Mouse (Mus musculus) hindbrain, embryonic 10.5 days (tissue): ENCODE measurements around the gene Trpv3. TPM values are rescaled to one million over a fixed set of nuclear protein-coding genes. Genes with fewer than 3 reads are reported as not detected.

ENCODE experiments used
- DNase-seq: peaks from one replicate; pipeline ENCODE4 v3.0.0-alpha.2; 2017; ENCODE audit warnings: low spot score
- H3K27ac ChIP-seq: fragments of 300-500 bp; sonication (generic); 2 replicates; pipeline ENCODE4 v1.5.1; 2016; ENCODE audit warnings: mild to moderate bottlenecking, moderate library complexity
- H3K27me3 ChIP-seq: fragments of 300-500 bp; sonication (generic); 2 replicates; pipeline ENCODE4 v1.6.1; 2016; ENCODE audit warnings: mild to moderate bottlenecking; ENCODE audit not compliant: poor library complexity, insufficient read depth, severe bottlenecking
- H3K36me3 ChIP-seq: fragments of 300-500 bp; sonication (generic); 2 replicates; pipeline ENCODE4 v1.6.1; 2016; ENCODE audit warnings: mild to moderate bottlenecking, moderate library complexity
- H3K4me1 ChIP-seq: fragments of 300-500 bp; sonication (generic); replicated peaks from 2 replicates; pipeline ENCODE4 v1.6.1; 2016; ENCODE audit warnings: mild to moderate bottlenecking
- H3K4me3 ChIP-seq: fragments of 300-500 bp; sonication (generic); 2 replicates; pipeline ENCODE4 v1.5.1; 2016; ENCODE audit warnings: mild to moderate bottlenecking, moderate library complexity
- H3K9me3 ChIP-seq: fragments of 300-500 bp; sonication (generic); 2 replicates; pipeline ENCODE4 v1.6.1; 2016; ENCODE audit warnings: mild to moderate bottlenecking, moderate library complexity
- WGBS: fragments of 180-500 bp; shearing (Covaris S2); methylation state at CpG from one replicate; pipeline ENCODE4 v1.1.7; 2016; 5-methylcytosine and 5-hydroxymethylcytosine counted together
- polyA plus RNA-seq: library from polyadenylated mRNA; unstranded; fragments of >200 nt; fragmentation: Nextera tagmentation; extraction: Ambion mirVana; gene quantifications from 2 replicates; pipeline ENCODE4 v1.2.1, GENCODE M21; 2016

Trpv3 gene
- 0.09 TPM in 1 of 2 replicates, not detected in the other for polyA plus RNA-seq

GRCm38 (mm10) chr11:73267267-73267666, at the start of gene Trpv3:
Gene Trpv3, plus strand, starts transcription at chr11:73267388.
- H3K4me3 ChIP-seq, result no peak within 1 kb of the TSS
- no peaks in the 10 kb centered on the region for H3K4me1 ChIP-seq
- no peaks in the 10 kb centered on the region for H3K36me3 ChIP-seq
- H3K27ac ChIP-seq, result no peak within 1 kb of the TSS
- no peaks in the 10 kb centered on the region for H3K9me3 ChIP-seq
- no peaks in the 10 kb centered on the region for H3K27me3 ChIP-seq
- 95% methylated on average over 7 of the region's 7 CpGs for WGBS
- DNase-seq, result no peak

GRCm38 (mm10) chr11:73219671-73220070, 47.5 kb upstream of the Trpv3 start:
- WGBS, result 56% methylated on average over 2 of the region's 2 CpGs
- Histone ChIP-seq H3K27me3 (no peaks in the 10 kb centered on the region), H3K27ac (no peak overlapping the region), H3K36me3 (no peaks in the 10 kb centered on the region), H3K9me3 (no peaks in the 10 kb centered on the region), H3K4me3 (no peak overlapping the region), H3K4me1 (no peaks in the 10 kb centered on the region)
- no peak for DNase-seq

GRCm38 (mm10) chr11:73220651-73221050, 46.5 kb upstream of the Trpv3 start:
- Histone ChIP-seq H3K9me3 (no peaks in the 10 kb centered on the region), H3K4me3 (no peak overlapping the region), H3K36me3 (no peaks in the 10 kb centered on the region), H3K4me1 (no peaks in the 10 kb centered on the region), H3K27ac (no peak overlapping the region), H3K27me3 (no peaks in the 10 kb centered on the region)
- no peak for DNase-seq
- WGBS, result 90% methylated on average over 1 of the region's 1 CpGs

- no peaks in the 10 kb centered on the region for H3K9me3 ChIP-seq
- no peaks in the 10 kb centered on the region for H3K36me3 ChIP-seq
- no peak overlapping the region for H3K4me3 ChIP-seq
- H3K27ac ChIP-seq, result no peak overlapping the region
- DNase-seq, result no peak
- 49% methylated on average over 5 of the region's 5 CpGs for WGBS
- H3K27me3 ChIP-seq, result no peaks in the 10 kb centered on the region
- H3K4me1 ChIP-seq, result no peaks in the 10 kb centered on the region
These were observed 44.3 kb upstream of the Trpv3 start for GRCm38 (mm10) chr11:73222846-73223245.

- Histone ChIP-seq H3K27me3 (no peaks in the 10 kb centered on the region), H3K4me3 (no peak overlapping the region), H3K9me3 (peaks cover 3% of the 10 kb centered on the region; the same call in 1 of the 2 replicates), H3K4me1 (no peaks in the 10 kb centered on the region), H3K36me3 (no peaks in the 10 kb centered on the region), H3K27ac (no peak overlapping the region)
- DNase-seq, result no peak
- 75% methylated on average over 2 of the region's 2 CpGs for whole genome bisulfite sequencing
These were observed 43.2 kb upstream of the Trpv3 start for GRCm38 (mm10) chr11:73223966-73224365.

GRCm38 (mm10) chr11:73225856-73226255, 41.3 kb upstream of the Trpv3 start:
- DNase-seq, result no peak
- Histone ChIP-seq H3K4me3 (no peak overlapping the region), H3K27ac (no peak overlapping the region), H3K36me3 (no peaks in the 10 kb centered on the region), H3K4me1 (no peaks in the 10 kb centered on the region), H3K9me3 (peaks cover 6% of the 10 kb centered on the region; the same call in 1 of the 2 replicates), H3K27me3 (no peaks in the 10 kb centered on the region)
- 89% methylated on average over 6 of the region's 6 CpGs for WGBS

GRCm38 (mm10) chr11:73228881-73229280, 38.3 kb upstream of the Trpv3 start:
- Histone ChIP-seq H3K36me3 (no peaks in the 10 kb centered on the region), H3K9me3 (peaks cover 6% of the 10 kb centered on the region; the same call in 1 of the 2 replicates), H3K27me3 (no peaks in the 10 kb centered on the region), H3K27ac (no peak overlapping the region), H3K4me3 (no peak overlapping the region), H3K4me1 (no peaks in the 10 kb centered on the region)
- 84% methylated on average over 5 of the region's 5 CpGs for WGBS
- DNase-seq, result no peak

- Histone ChIP-seq H3K9me3 (peaks cover 6% of the 10 kb centered on the region; the same call in 1 of the 2 replicates), H3K36me3 (no peaks in the 10 kb centered on the region), H3K4me3 (no peak overlapping the region), H3K4me1 (no peaks in the 10 kb centered on the region), H3K27ac (no peak overlapping the region), H3K27me3 (no peaks in the 10 kb centered on the region)
- no peak for DNase-seq
- WGBS, result 90% methylated on average over 5 of the region's 5 CpGs
These were observed 37.1 kb upstream of the Trpv3 start for GRCm38 (mm10) chr11:73230081-73230480.

GRCm38 (mm10) chr11:73232513-73232912, 34.7 kb upstream of the Trpv3 start:
- Histone ChIP-seq H3K36me3 (no peaks in the 10 kb centered on the region), H3K4me3 (no peak overlapping the region), H3K27me3 (no peaks in the 10 kb centered on the region), H3K4me1 (0 out of 2 replicates have a peak, but pooled peaks cover 3% of the 10 kb centered on the region), H3K27ac (no peak overlapping the region), H3K9me3 (peaks cover 6% of the 10 kb centered on the region; the same call in 1 of the 2 replicates)
- 71% methylated on average over 2 of the region's 2 CpGs for WGBS
- no peak for DNase-seq

- H3K4me1 ChIP-seq, result 0 out of 2 replicates have a peak, but pooled peaks cover 3% of the 10 kb centered on the region
- H3K4me3 ChIP-seq, result no peak within 1 kb of the TSS
- WGBS, result 88% methylated on average over 5 of the region's 5 CpGs
- H3K27me3 ChIP-seq, result no peaks in the 10 kb centered on the region
- no peaks in the 10 kb centered on the region for H3K36me3 ChIP-seq
- H3K9me3 ChIP-seq, result peaks cover 3% of the 10 kb centered on the region; the same call in 1 of the 2 replicates
- DNase-seq, result no peak
- H3K27ac ChIP-seq, result no peak within 1 kb of the TSS
These were observed 33.2 kb upstream of the Trpv3 start, which contains the start of gene Trpv1 for GRCm38 (mm10) chr11:73233992-73234391. Gene Trpv1, plus strand, starts transcription at chr11:73234292.

- Histone ChIP-seq H3K9me3 (no peaks in the 10 kb centered on the region), H3K4me1 (0 out of 2 replicates have a peak, but pooled peaks cover 3% of the 10 kb centered on the region), H3K27ac (no peak overlapping the region), H3K4me3 (no peak overlapping the region), H3K27me3 (no peaks in the 10 kb centered on the region), H3K36me3 (no peaks in the 10 kb centered on the region)
- DNase-seq, result no peak
- 55% methylated on average over 5 of the region's 5 CpGs for WGBS
These were observed 31.0 kb upstream of the Trpv3 start for GRCm38 (mm10) chr11:73235990-73236701.

GRCm38 (mm10) chr11:73236731-73237130, 30.5 kb upstream of the Trpv3 start:
- H3K27ac ChIP-seq, result no peak overlapping the region

GRCm38 (mm10) chr11:73242199-73242598, 25.0 kb upstream of the Trpv3 start:
- Histone ChIP-seq H3K4me1 (no peaks in the 10 kb centered on the region), H3K9me3 (no peaks in the 10 kb centered on the region), H3K27ac (no peak overlapping the region), H3K27me3 (no peaks in the 10 kb centered on the region), H3K4me3 (no peak overlapping the region), H3K36me3 (no peaks in the 10 kb centered on the region)
- WGBS, result 92% methylated on average over 6 of the region's 6 CpGs
- no peak for DNase-seq

More at GRCm38 (mm10) chr11:73236731-73237130, 30.5 kb upstream of the Trpv3 start:
- H3K4me3 ChIP-seq, result no peak overlapping the region
- WGBS, result 82% methylated on average over 3 of the region's 3 CpGs
- H3K36me3 ChIP-seq, result no peaks in the 10 kb centered on the region
- DNase-seq, result no peak
- H3K9me3 ChIP-seq, result no peaks in the 10 kb centered on the region
- H3K4me1 ChIP-seq, result 0 out of 2 replicates have a peak, but pooled peaks cover 3% of the 10 kb centered on the region
- H3K27me3 ChIP-seq, result no peaks in the 10 kb centered on the region
